Mouse (Mus musculus) MEL (cell line): ENCODE measurements around the gene Pigq. TPM values are rescaled to one million over a fixed set of nuclear protein-coding genes. Genes with fewer than 3 reads are reported as not detected.

Source experiments
- DNase-seq: peaks from one replicate; pipeline ENCODE4 v3.0.0; 2011; ENCODE audit warnings: low read depth, low spot score
- H3K27ac ChIP-seq: 2 replicates; pipeline ENCODE4 v1.5.1; 2012; ENCODE audit warnings: low read depth, mild to moderate bottlenecking, control low read depth, low read length, moderate library complexity; ENCODE audit not compliant: control insufficient read depth
- H3K27me3 ChIP-seq, 2 experiments: fragments of 150-350 bp in 1 of 2; sonication (generic) in 1 of 2; 2 replicates each; pipeline ENCODE4 v1.6.1; 2012; ENCODE audit warnings: low read length in 2 of 2, mild to moderate bottlenecking in 2 of 2, improper control_type of control experiment in 1 of 2, moderate library complexity in 1 of 2; ENCODE audit not compliant: insufficient read depth in 2 of 2, control insufficient read depth in 1 of 2
- H3K36me3 ChIP-seq, 2 experiments: 2 replicates each; pipeline ENCODE4 v1.6.1; 2012 to 2014; ENCODE audit warnings: low read length in 2 of 2, improper control_type of control experiment in 1 of 2, inconsistent platforms in 1 of 2, mild to moderate bottlenecking in 1 of 2; ENCODE audit not compliant: insufficient read depth in 2 of 2, control insufficient read depth in 1 of 2
- H3K4me1 ChIP-seq, 2 experiments: fragments of 150-350 bp in 1 of 2; sonication (generic) in 1 of 2; 2 replicates each; pipeline ENCODE4 v1.6.1; 2012; ENCODE audit warnings: low read length in 2 of 2, improper control_type of control experiment in 1 of 2, mild to moderate bottlenecking in 1 of 2; ENCODE audit not compliant: insufficient read depth in 2 of 2, control insufficient read depth in 1 of 2
- H3K4me3 ChIP-seq, 2 experiments: fragments of 150-350 bp in 1 of 2; sonication (generic) in 1 of 2; 2 replicates each; pipeline ENCODE4 v1.5.1; 2012; ENCODE audit warnings: low read depth in 2 of 2, low read length in 2 of 2, mild to moderate bottlenecking in 2 of 2, moderate library complexity in 2 of 2, control low read depth in 1 of 2, improper control_type of control experiment in 1 of 2; ENCODE audit not compliant: control insufficient read depth in 1 of 2, insufficient read depth in 1 of 2
- H3K79me2 ChIP-seq: 2 replicates; pipeline ENCODE4 v1.6.1; 2012; ENCODE audit warnings: mild to moderate bottlenecking, low read length, moderate library complexity; ENCODE audit not compliant: control insufficient read depth, poor library complexity, insufficient read depth
- H3K9ac ChIP-seq: 2 replicates; pipeline ENCODE4 v1.6.1; 2012; ENCODE audit warnings: low read depth, mild to moderate bottlenecking, control low read depth, low read length, moderate library complexity; ENCODE audit not compliant: control insufficient read depth, poor library complexity, severe bottlenecking
- H3K9me3 ChIP-seq: fragments of 150-350 bp; sonication (generic); replicated peaks from 2 replicates; pipeline ENCODE4 v1.6.1; 2012; ENCODE audit warnings: mild to moderate bottlenecking, low read length, improper control_type of control experiment, moderate library complexity; ENCODE audit not compliant: insufficient read depth
- EP300 ChIP-seq, 2 experiments: IDR thresholded peaks; 2 replicates each; pipeline ENCODE4 v1.6.1; 2011; ENCODE audit warnings: improper control_type of control experiment in 2 of 2, low read length in 2 of 2, low read depth in 1 of 2, mild to moderate bottlenecking in 1 of 2
- JUND ChIP-seq: IDR thresholded peaks from 2 replicates; pipeline ENCODE4 v1.6.1; 2011; ENCODE audit warnings: low read depth, mild to moderate bottlenecking, improper control_type of control experiment, low read length
- MAX ChIP-seq: IDR thresholded peaks from 2 replicates; pipeline ENCODE4 v1.6.1; 2011; ENCODE audit warnings: low read length, improper control_type of control experiment
- MEF2A ChIP-seq: IDR thresholded peaks from 2 replicates; pipeline ENCODE4 v1.6.1; 2014; ENCODE audit warnings: low read depth, mild to moderate bottlenecking, inconsistent platforms, low read length, improper control_type of control experiment; ENCODE audit not compliant: poor library complexity, insufficient replicate concordance, severe bottlenecking; ENCODE audit errors: extremely low read depth
- MXI1 ChIP-seq: IDR thresholded peaks from 2 replicates; pipeline ENCODE4 v1.6.1; 2011; ENCODE audit warnings: mild to moderate bottlenecking, low read depth, low read length, improper control_type of control experiment
- MYB ChIP-seq: IDR thresholded peaks from 2 replicates; pipeline ENCODE4 v1.6.1; 2011; ENCODE audit warnings: mild to moderate bottlenecking, low read depth, low read length, improper control_type of control experiment
- MYC ChIP-seq: IDR thresholded peaks from 2 replicates; pipeline ENCODE4 v1.6.1; 2011; ENCODE audit warnings: low read depth, mild to moderate bottlenecking, low read length, improper control_type of control experiment, moderate library complexity
- POLR2AphosphoS5 ChIP-seq: IDR thresholded peaks from 2 replicates; pipeline ENCODE4 v1.6.1; 2012; ENCODE audit warnings: low read depth, borderline replicate concordance, mild to moderate bottlenecking, inconsistent platforms, low read length, moderate library complexity, mixed read lengths
- RAD21 ChIP-seq: IDR thresholded peaks from 2 replicates; pipeline ENCODE4 v1.6.1; 2011; ENCODE audit warnings: mild to moderate bottlenecking, low read depth, low read length, improper control_type of control experiment
- SMC3 ChIP-seq: IDR thresholded peaks from 2 replicates; pipeline ENCODE4 v1.6.1; 2011; ENCODE audit warnings: low read depth, low read length, improper control_type of control experiment
- TAL1 ChIP-seq: IDR thresholded peaks from 2 replicates; pipeline ENCODE4 v1.6.1; 2012; ENCODE audit warnings: mild to moderate bottlenecking, inconsistent platforms, low read length, moderate library complexity, mixed read lengths
- TBP ChIP-seq: IDR thresholded peaks from 2 replicates; pipeline ENCODE4 v1.8.0; 2011; ENCODE audit warnings: low read depth, low read length, improper control_type of control experiment
- TCF12 ChIP-seq: IDR thresholded peaks from 2 replicates; pipeline ENCODE4 v1.6.1; 2014; ENCODE audit warnings: low read depth, mild to moderate bottlenecking, inconsistent platforms, low read length, improper control_type of control experiment, moderate library complexity
- USF1 ChIP-seq: IDR thresholded peaks from 2 replicates; pipeline ENCODE4 v1.6.1; 2014; ENCODE audit warnings: low read depth, mild to moderate bottlenecking, inconsistent platforms, low read length, improper control_type of control experiment, moderate library complexity
- USF2 ChIP-seq, 2 experiments: IDR thresholded peaks; 2 replicates each; pipeline ENCODE4 v1.6.1; 2011 to 2012; ENCODE audit warnings: improper control_type of control experiment in 2 of 2, low read length in 2 of 2, borderline replicate concordance in 1 of 2, inconsistent platforms in 1 of 2, low read depth in 1 of 2, mild to moderate bottlenecking in 1 of 2; ENCODE audit not compliant: insufficient read depth in 1 of 2
- ZNF384 ChIP-seq: IDR thresholded peaks from 2 replicates; pipeline ENCODE4 v1.6.1; 2012; ENCODE audit warnings: low read depth, mild to moderate bottlenecking, inconsistent platforms, low read length, improper control_type of control experiment
- polyA plus RNA-seq, 2 experiments: library from polyadenylated mRNA; stranded (reverse) in 1 of 2; unstranded in 1 of 2; fragments of >175 nt in 1 of 2; fragments of >200 nt in 1 of 2; gene quantifications; 2 replicates each; pipeline versions ENCODE4 v1.2.1 to v1.2.4; 2012; ENCODE audit warnings: low replicate concordance in 2 of 2, low read depth in 1 of 2; ENCODE audit not compliant: insufficient read length in 2 of 2, insufficient read depth in 1 of 2, missing spikeins in 1 of 2
- total RNA-seq: library from RNA; depleted of rRNA; stranded (reverse); fragments of 300-350 nt; gene quantifications from 2 replicates; pipeline ENCODE4 v1.2.3, GENCODE M21; 2012

Pigq gene
- total and polyA plus RNA-seq, 3 experiments = 67.8 to 825 (median 193) TPM

DNA sequence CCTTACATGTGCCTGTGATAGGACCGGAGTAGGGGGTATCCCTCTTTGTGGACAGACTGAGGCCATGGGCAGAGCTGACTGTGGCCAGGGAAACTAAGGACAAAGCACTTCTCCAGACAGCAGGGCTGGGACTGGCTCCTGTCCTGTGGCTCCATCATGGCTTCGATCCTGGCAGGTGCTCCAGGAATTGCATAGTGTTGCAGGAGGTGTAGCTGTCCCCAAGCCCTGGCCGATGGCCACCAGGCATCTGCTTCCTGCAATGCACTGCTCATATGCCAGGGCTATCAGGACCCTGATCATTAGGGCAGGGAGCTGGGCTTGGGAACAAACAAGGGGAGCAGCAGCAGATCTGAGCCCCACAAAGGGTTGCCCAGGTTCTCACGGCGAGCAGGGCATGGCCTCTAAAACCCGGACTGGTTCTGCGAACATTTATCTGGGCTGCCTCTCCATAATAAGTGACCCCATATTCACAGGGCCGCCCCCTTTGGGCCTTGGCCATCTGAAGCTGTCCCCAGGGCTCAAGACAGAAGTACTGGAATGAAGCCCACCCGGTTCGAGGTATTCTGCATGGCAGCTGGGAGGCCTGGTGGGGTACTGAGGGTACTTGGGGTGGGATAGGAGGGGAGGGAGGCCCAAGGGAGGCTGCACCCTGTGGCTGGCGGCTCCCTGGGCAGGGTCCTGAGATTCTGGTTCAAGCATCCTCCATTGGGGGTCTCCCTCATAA, 14.2 kb upstream of the Pigq start:
- H3K36me3 ChIP-seq = peaks cover 0 to 13% of the 10 kb centered on the region in 2 experiments; a peak in 3 of 4 replicates
- H3K4me3 ChIP-seq = no peak overlapping the region
- peaks cover 5 to 20% of the 10 kb centered on the region in 2 experiments; a peak in 3 of 4 replicates for H3K4me1 ChIP-seq
- no peaks in the 10 kb centered on the region for H3K27me3 ChIP-seq
- H3K79me2 ChIP-seq = no peaks in the 10 kb centered on the region
- DNase-seq = no peak
- no peak overlapping the region for H3K9ac ChIP-seq
- TF ChIP-seq TCF12 (no peak), MAX (no peak), TBP (no peak), POLR2AphosphoS5 (no peak)
- H3K9me3 ChIP-seq = no peaks in the 10 kb centered on the region
- H3K27ac ChIP-seq = no peak overlapping the region

DNA sequence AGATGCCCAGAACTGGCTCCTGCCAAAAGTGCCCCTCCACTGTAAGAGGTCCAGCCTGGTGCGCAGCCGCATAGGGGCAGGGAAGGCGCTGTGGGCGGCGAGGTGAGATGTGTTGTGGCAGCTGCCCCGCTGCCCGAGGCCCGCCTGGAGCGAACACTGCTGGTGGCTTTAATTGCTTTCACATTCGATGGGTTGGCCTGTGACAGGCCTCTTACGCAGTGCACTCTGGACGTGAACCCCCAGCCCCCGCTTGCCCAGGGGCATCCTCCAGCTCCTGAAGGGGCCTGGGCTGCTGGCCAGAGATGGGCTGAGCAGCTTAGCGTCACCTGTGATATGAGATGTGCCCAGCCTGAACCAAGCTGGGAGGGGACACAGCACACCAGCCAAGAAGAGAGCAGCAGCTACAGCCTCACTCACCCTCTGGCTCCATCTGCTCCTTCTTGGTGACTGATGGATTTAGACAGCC, 12.9 kb upstream of the Pigq start:
- no peak for DNase-seq
- H3K9me3 ChIP-seq = no peaks in the 10 kb centered on the region
- H3K27me3 ChIP-seq = no peaks in the 10 kb centered on the region
- TF ChIP-seq RAD21 = no peak
- no peak for TF ChIP-seq MEF2A
- no peak for TF ChIP-seq TAL1
- no peak for TF ChIP-seq MYC
- no peak for TF ChIP-seq ZNF384
- TF ChIP-seq SMC3 = no peak
- TF ChIP-seq MYB = no peak
- TF ChIP-seq USF2 (IDR thresholded peaks at IDR 0.05; ENCODE audit: borderline replicate concordance in 1 of 2, insufficient read depth in 1 of 2, low read depth in 1 of 2, low read length in 2 of 2) = no peak
- TF ChIP-seq MXI1 = no peak
- TF ChIP-seq EP300 (IDR thresholded peaks at IDR 0.05; ENCODE audit: low read depth in 1 of 2, low read length in 2 of 2) = no peak
- TF ChIP-seq USF1 = no peak
- TF ChIP-seq JUND = no peak
- no peak for TF ChIP-seq POLR2AphosphoS5
- H3K4me3 ChIP-seq = no peak overlapping the region
- H3K4me1 ChIP-seq = peaks cover 5 to 18% of the 10 kb centered on the region in 2 experiments; a peak in 3 of 4 replicates
- no peak overlapping the region for H3K9ac ChIP-seq
- peaks cover 0 to 13% of the 10 kb centered on the region in 2 experiments; a peak in 3 of 4 replicates for H3K36me3 ChIP-seq
- H3K79me2 ChIP-seq = no peaks in the 10 kb centered on the region
- H3K27ac ChIP-seq = no peak overlapping the region
